Mouse (Mus musculus): Measurements from ENCODE around the gene Pank3.

- TF ChIP-seq CTCF (IDR thresholded peaks at IDR 0.05; ENCODE audit: low read depth) (no peak), EP300 (IDR thresholded peaks at IDR 0.05; ENCODE audit: low read depth) (no peak)
These were observed 29.2 kb downstream of the Pank3 start for GRCm38 (mm10) chr11:35798495-35798820.
